Mouse (Mus musculus) spleen, postnatal 10 days (tissue): ENCODE results near the gene Rab21.

Source experiments
- DNase-seq, 2 experiments: peaks; one replicate each; pipeline ENCODE4 v3.0.0; 2021 to 2022; ENCODE audit warnings: low spot score in 2 of 2

Gene Rab21

GRCm38 (mm10) chr10:115315473-115316171 is at the start of gene Rab21:
Gene Rab21, minus strand, starts transcription at chr10:115315594.
- peak; percentile 99 to 100 for DNase-seq

- peak in 1 of 2 experiments; percentile 19 for DNase-seq
Observed at GRCm38 (mm10) chr10:115363151-115363550, 47.8 kb upstream of the Rab21 start.

GRCm38 (mm10) chr10:115362623-115362964 is 47.2 kb upstream of the Rab21 start:
- DNase-seq = peak in 1 of 2 experiments; percentile 21

- DNase-seq = peak; percentile 95 to 98
Observed at GRCm38 (mm10) chr10:115361840-115362622, 46.6 kb upstream of the Rab21 start, which contains the start of gene Tmem19. Gene Tmem19, minus strand, starts transcription at chr10:115362501.

- no peak for DNase-seq
Observed at GRCm38 (mm10) chr10:115359066-115359465, 43.7 kb upstream of the Rab21 start.

- DNase-seq = no peak
Observed at GRCm38 (mm10) chr10:115358216-115358919, 43.0 kb upstream of the Rab21 start.

- DNase-seq = no peak
Observed at GRCm38 (mm10) chr10:115356106-115356505, 40.7 kb upstream of the Rab21 start.

- no peak for DNase-seq
Observed at GRCm38 (mm10) chr10:115355016-115355415, 39.6 kb upstream of the Rab21 start.

GRCm38 (mm10) chr10:115354553-115354952 is 39.2 kb upstream of the Rab21 start:
- DNase-seq = no peak

- DNase-seq = no peak
Observed at GRCm38 (mm10) chr10:115350810-115351397, 35.5 kb upstream of the Rab21 start.

GRCm38 (mm10) chr10:115349509-115349908 is 34.1 kb upstream of the Rab21 start:
- DNase-seq = no peak

- DNase-seq = no peak
Observed at GRCm38 (mm10) chr10:115349029-115349428, 33.6 kb upstream of the Rab21 start.

GRCm38 (mm10) chr10:115348131-115348530 is 32.7 kb upstream of the Rab21 start:
- no peak for DNase-seq

GRCm38 (mm10) chr10:115346444-115346843 is 31.1 kb upstream of the Rab21 start:
- DNase-seq = no peak

- DNase-seq = no peak
Observed at GRCm38 (mm10) chr10:115342771-115343425, 27.5 kb upstream of the Rab21 start.

- no peak for DNase-seq
Observed at GRCm38 (mm10) chr10:115339820-115340328, 24.5 kb upstream of the Rab21 start.

GRCm38 (mm10) chr10:115336901-115337300 is 21.5 kb upstream of the Rab21 start:
- DNase-seq = no peak

- DNase-seq = no peak
Observed at GRCm38 (mm10) chr10:115333528-115333927, 18.1 kb upstream of the Rab21 start.

- no peak for DNase-seq
Observed at GRCm38 (mm10) chr10:115332997-115333396, 17.6 kb upstream of the Rab21 start.

GRCm38 (mm10) chr10:115332420-115332952 is 17.1 kb upstream of the Rab21 start:
- no peak for DNase-seq

GRCm38 (mm10) chr10:115329010-115329530 is 13.7 kb upstream of the Rab21 start:
- DNase-seq = no peak
